Mouse (Mus musculus) midbrain, embryonic 16.5 days (tissue): ENCODE results near the gene Enox1. TPM values are rescaled to one million over a fixed set of nuclear protein-coding genes. Genes with fewer than 3 reads are reported as not detected.
"Not testable (repeated sequence)": the region's sequence is repeated elsewhere in the genome, so short reads cannot be mapped to it uniquely, and the experiment has no call there.

ENCODE experiments used
- ATAC-seq: fragments of 200-750 bp; cut with Nextera tagmentation; 2 replicates; pipeline ENCODE4 v1.8.0; 2017; ENCODE audit warnings: moderate TSS enrichment
- H3K27ac ChIP-seq: fragments of 300-500 bp; sonication (generic); 2 replicates; pipeline ENCODE4 v1.5.1; 2014; ENCODE audit warnings: mild to moderate bottlenecking, low read length, mixed read lengths
- H3K27me3 ChIP-seq: fragments of 300-500 bp; sonication (generic); 2 replicates; pipeline ENCODE4 v1.6.1; 2014; ENCODE audit warnings: low read depth, low read length, mixed read lengths; ENCODE audit not compliant: control insufficient read depth, insufficient read depth
- H3K36me3 ChIP-seq: fragments of 300-500 bp; sonication (generic); 2 replicates; pipeline ENCODE4 v1.6.1; 2014; ENCODE audit warnings: mild to moderate bottlenecking, low read length, moderate library complexity, mixed read lengths; ENCODE audit not compliant: control insufficient read depth, insufficient read depth
- H3K4me1 ChIP-seq: fragments of 300-500 bp; sonication (generic); 2 replicates; pipeline ENCODE4 v1.6.1; 2014; ENCODE audit warnings: mild to moderate bottlenecking, low read length, mixed read lengths; ENCODE audit not compliant: control insufficient read depth, insufficient read depth
- H3K4me2 ChIP-seq: fragments of 300-500 bp; sonication (generic); 2 replicates; pipeline ENCODE4 v1.6.1; 2014; ENCODE audit warnings: mild to moderate bottlenecking, low read length, mixed read lengths
- H3K4me3 ChIP-seq: fragments of 300-500 bp; sonication (generic); 2 replicates; pipeline ENCODE4 v1.5.1; 2014; ENCODE audit warnings: low read depth, mild to moderate bottlenecking, low read length, moderate library complexity, mixed read lengths
- H3K9ac ChIP-seq: fragments of 300-500 bp; sonication (generic); 2 replicates; pipeline ENCODE4 v1.6.1; 2014; ENCODE audit warnings: low read depth, low read length, mixed read lengths
- H3K9me3 ChIP-seq: fragments of 300-500 bp; sonication (generic); replicated peaks from 2 replicates; pipeline ENCODE4 v1.6.1; 2014; ENCODE audit warnings: mild to moderate bottlenecking, low read length, mixed read lengths; ENCODE audit not compliant: control insufficient read depth, poor library complexity, severe bottlenecking
- WGBS: fragments of 180-500 bp; shearing (Covaris S2); extraction: QIAGEN DNeasy Blood & Tissue Kit; methylation state at CpG from one replicate; pipeline ENCODE4 v1.1.7; 2014; 5-methylcytosine and 5-hydroxymethylcytosine counted together
- polyA plus RNA-seq: library from polyadenylated mRNA; unstranded; fragments of >200 nt; fragmentation: Nextera tagmentation; extraction: Ambion mirVana; gene quantifications from 2 replicates; pipeline ENCODE4 v1.2.1, GENCODE M21; 2015

Enox1 gene
- 42.4 and 42.8 TPM in 2 replicates for polyA plus RNA-seq

DNA sequence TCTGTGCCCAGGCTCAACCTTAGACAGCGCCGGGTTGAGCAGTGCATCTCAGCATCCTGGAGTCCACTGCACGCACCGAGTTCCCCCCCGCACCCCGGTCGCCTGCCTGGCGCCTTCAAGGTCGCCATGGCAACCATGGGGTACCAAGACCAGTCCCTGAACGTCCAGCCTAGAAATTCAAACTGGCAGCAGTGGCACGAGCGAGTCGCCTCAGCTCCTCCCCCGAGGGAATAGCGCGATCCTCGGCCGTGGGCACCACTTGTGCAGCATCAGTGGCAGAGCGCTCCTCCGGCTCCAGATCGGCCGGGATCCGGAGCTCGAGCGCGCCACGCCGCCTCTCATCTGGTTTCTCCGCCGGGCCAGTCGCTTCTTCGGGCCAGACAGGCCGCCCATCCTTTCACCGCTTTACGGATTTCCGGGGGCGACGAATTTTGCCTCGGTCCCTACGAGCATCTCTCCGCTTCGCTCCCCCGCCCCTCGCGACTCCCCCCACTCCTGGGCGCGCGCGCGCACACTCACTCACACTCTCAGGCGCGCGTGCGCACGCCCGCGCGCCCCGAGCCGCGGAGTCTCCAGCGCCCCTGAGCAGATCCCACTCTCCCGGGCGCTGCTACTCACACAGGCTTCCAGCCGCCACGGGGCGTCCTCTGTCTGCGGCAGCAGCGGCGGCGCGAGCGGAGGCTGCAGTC is at the start of gene Enox1:
Gene Enox1, plus strand, starts transcription at position 542 of the 689 bp plus-strand sequence.
- Histone ChIP-seq H3K4me1 (peaks cover 40% of the 10 kb centered on the region), H3K4me3 (peak within 1 kb of the TSS; percentile 98), H3K27ac (peak within 1 kb of the TSS; percentile 95), H3K9me3 (no peaks in the 10 kb centered on the region), H3K27me3 (no peaks in the 10 kb centered on the region), H3K36me3 (no peaks in the 10 kb centered on the region), H3K4me2 (peak within 1 kb of the TSS; percentile 63), H3K9ac (peak within 1 kb of the TSS; percentile 99)
- under 1% methylated on average over 64 of the region's 73 CpGs for WGBS
- peak; percentile 91 for ATAC-seq

GRCm38 (mm10) chr14:77110622-77111021 is 45.9 kb upstream of the Enox1 start:
- not testable (repeated sequence) for H3K9ac ChIP-seq, ATAC-seq, H3K36me3 ChIP-seq, H3K9me3 ChIP-seq, H3K4me1 ChIP-seq, H3K4me3 ChIP-seq, H3K27ac ChIP-seq, H3K27me3 ChIP-seq, H3K4me2 ChIP-seq
- WGBS: 64% methylated on average over 5 of the region's 5 CpGs

GRCm38 (mm10) chr14:77130612-77131011 is 26.0 kb upstream of the Enox1 start:
- Histone ChIP-seq H3K9me3 (no peaks in the 10 kb centered on the region), H3K4me1 (no peaks in the 10 kb centered on the region), H3K36me3 (no peaks in the 10 kb centered on the region), H3K4me2 (no peak overlapping the region), H3K9ac (no peak overlapping the region), H3K27me3 (no peaks in the 10 kb centered on the region), H3K4me3 (no peak overlapping the region), H3K27ac (no peak overlapping the region)
- WGBS: 93% methylated on average over 5 of the region's 5 CpGs
- ATAC-seq: no peak

DNA sequence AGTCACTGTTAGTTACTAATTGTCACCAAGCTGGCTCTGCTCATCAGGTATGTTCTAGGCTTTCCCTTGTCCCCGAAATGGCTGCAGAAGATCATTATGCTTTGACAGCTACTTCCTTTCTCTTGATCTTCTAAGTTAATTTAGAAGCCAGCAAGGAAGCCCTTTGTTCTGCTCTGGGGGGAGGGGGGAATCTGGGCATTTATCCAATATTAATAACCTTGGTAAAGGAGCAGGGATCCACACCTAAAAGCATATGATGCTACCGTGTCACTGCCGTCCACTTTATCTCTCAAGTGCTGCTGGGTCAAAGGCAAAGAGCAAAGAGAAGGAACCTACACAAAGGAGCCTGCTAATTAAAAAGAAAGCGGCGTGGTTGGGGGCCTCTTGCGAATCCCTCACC is 19.6 kb upstream of the Enox1 start:
- no peaks in the 10 kb centered on the region for H3K9me3 ChIP-seq
- H3K4me2 ChIP-seq: no peak overlapping the region
- H3K4me3 ChIP-seq: no peak overlapping the region
- 36% methylated on average over 6 of the region's 6 CpGs for WGBS
- H3K27ac ChIP-seq: no peak overlapping the region
- H3K9ac ChIP-seq: no peak overlapping the region
- H3K27me3 ChIP-seq: no peaks in the 10 kb centered on the region
- no peak for ATAC-seq
- no peaks in the 10 kb centered on the region for H3K36me3 ChIP-seq
- H3K4me1 ChIP-seq: peaks cover under 1% of the 10 kb centered on the region; the same call in 1 of the 2 replicates

DNA sequence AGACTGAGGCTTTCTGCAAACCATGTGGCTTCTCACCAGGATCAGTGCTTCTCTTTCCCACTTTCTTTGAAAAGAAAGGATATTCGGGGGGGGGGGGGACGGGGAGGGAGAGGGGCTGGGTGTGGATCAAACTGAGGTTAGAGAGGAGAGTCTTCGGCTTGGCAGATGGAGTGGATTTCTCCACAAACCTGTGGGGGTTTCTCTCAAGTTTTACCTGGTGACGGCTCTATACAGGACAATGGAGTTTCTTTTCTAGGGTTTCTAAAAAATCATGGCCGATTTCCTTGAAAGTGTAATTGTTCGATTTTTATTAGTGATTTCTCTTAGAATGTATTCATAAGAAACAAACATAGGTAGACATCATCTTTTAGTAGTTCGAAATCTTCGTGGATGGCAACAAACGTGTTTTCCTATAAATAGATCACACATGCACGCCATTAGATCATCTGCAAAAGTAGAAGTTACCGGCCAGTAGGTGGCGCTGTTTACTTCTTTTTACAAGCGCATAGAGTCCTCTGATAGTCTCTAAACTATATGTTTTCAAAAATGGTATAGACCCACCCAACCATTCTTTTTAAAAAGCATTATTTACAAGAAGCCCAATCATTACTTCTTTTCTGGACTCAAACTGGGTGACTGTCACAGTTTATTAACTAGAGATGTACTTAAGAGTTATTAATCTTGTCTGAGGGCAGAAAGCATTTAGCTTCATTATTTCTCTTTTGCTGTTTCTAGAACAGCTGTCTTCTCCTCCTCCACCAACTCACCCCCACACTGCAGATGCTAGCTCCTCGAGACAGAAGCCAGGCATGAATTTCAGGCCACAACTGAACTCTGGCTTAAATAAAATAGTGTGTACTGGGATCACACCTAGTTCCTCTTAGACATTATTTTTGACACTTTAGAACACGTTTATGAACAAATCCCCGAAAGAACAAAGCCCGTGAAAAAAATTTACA is 15.0 kb upstream of the Enox1 start:
- H3K9ac ChIP-seq: no peak overlapping the region
- peaks cover 4% of the 10 kb centered on the region; the same call in 1 of the 2 replicates for H3K4me1 ChIP-seq
- 19% methylated on average over 15 of the region's 17 CpGs for WGBS
- no peak overlapping the region for H3K4me3 ChIP-seq
- peak; percentile 92 for ATAC-seq
- H3K9me3 ChIP-seq: no peaks in the 10 kb centered on the region
- H3K27me3 ChIP-seq: no peaks in the 10 kb centered on the region
- no peak overlapping the region for H3K4me2 ChIP-seq
- H3K27ac ChIP-seq: 0 out of 2 replicates have a peak overlapping the region, but pooled peaks have one; percentile 31
- no peaks in the 10 kb centered on the region for H3K36me3 ChIP-seq

DNA sequence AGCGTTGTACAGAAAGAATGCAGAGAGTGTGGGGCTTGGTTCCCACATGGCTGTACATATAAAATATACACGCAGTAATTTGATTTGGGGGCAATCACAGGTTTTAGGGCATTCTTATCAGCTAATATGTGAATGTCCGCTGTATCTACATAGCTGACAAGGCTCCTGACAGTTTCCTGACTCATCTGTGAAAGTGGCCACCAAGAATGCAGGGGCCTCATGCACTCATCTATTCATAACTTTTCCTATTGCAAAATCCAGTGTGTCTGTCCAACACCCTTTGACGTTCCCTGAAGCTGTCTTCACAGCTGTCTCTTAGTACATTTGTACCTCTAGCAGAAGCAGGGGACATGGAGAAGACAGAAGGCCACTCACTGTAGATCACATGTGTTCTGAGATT is 11.5 kb upstream of the Enox1 start:
- Histone ChIP-seq H3K4me1 (peaks cover 4% of the 10 kb centered on the region; the same call in 1 of the 2 replicates), H3K9ac (no peak overlapping the region), H3K27ac (no peak overlapping the region), H3K4me2 (no peak overlapping the region), H3K27me3 (no peaks in the 10 kb centered on the region), H3K9me3 (no peaks in the 10 kb centered on the region), H3K4me3 (no peak overlapping the region), H3K36me3 (no peaks in the 10 kb centered on the region)
- WGBS: 87% methylated on average over 4 of the region's 4 CpGs
- no peak for ATAC-seq

DNA sequence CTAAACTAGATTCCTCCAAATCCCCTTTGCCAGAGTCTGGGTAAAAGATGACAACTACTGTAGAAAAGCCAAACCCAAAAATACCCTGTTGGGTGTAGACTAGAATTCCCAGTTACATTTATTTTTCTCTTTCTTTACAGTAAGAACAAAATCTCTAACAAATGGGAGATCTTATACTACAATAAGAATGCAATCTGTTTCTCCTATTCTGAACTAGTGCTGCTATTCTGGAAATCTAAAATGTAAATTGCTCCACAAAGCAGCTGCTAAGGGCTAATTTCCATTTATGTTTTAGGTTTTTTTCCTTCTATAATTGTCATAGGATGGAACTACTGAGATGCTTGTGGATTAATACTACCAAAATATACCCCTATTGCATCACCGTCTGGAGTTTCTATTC is 8.9 kb upstream of the Enox1 start:
- H3K9ac ChIP-seq: no peak overlapping the region
- WGBS: 100% methylated on average over 1 of the region's 1 CpGs
- no peak overlapping the region for H3K4me2 ChIP-seq
- no peak for ATAC-seq
- H3K36me3 ChIP-seq: no peaks in the 10 kb centered on the region
- no peak overlapping the region for H3K4me3 ChIP-seq
- no peaks in the 10 kb centered on the region for H3K9me3 ChIP-seq
- no peaks in the 10 kb centered on the region for H3K4me1 ChIP-seq
- no peak overlapping the region for H3K27ac ChIP-seq
- no peaks in the 10 kb centered on the region for H3K27me3 ChIP-seq

- 68% methylated on average over 6 of the region's 6 CpGs for WGBS
- no peaks in the 10 kb centered on the region for H3K27me3 ChIP-seq
- no peak overlapping the region for H3K4me3 ChIP-seq
- no peak for ATAC-seq
- H3K36me3 ChIP-seq: no peaks in the 10 kb centered on the region
- H3K4me1 ChIP-seq: peaks cover 5% of the 10 kb centered on the region
- no peak overlapping the region for H3K9ac ChIP-seq
- no peak overlapping the region for H3K27ac ChIP-seq
- no peak overlapping the region for H3K4me2 ChIP-seq
- H3K9me3 ChIP-seq: no peaks in the 10 kb centered on the region
Measured at GRCm38 (mm10) chr14:77150556-77150955, 6.0 kb upstream of the Enox1 start.

DNA sequence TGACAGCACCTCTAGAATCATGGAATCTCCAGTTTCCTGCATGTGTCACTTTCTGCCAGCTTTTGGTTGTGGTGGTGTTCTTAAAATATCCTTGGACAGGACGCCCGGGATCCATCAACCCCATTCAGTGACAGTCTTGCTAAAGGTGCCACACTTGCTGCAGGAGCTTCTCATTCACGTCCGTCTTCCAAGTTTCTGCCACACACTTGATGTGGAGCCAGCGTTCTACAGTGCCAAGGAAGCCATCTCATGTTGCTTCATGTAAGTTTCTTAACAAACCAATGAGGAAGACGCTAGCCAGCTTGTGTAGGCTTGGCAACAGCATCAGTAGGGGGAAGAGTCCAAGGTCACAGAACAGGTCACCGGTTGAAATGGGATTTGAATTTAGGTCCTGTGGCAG is 5.1 kb upstream of the Enox1 start:
- H3K36me3 ChIP-seq: no peaks in the 10 kb centered on the region
- no peaks in the 10 kb centered on the region for H3K27me3 ChIP-seq
- peaks cover 9% of the 10 kb centered on the region for H3K4me1 ChIP-seq
- H3K4me3 ChIP-seq: no peak overlapping the region
- no peak overlapping the region for H3K4me2 ChIP-seq
- H3K9ac ChIP-seq: no peak overlapping the region
- no peak for ATAC-seq
- 93% methylated on average over 7 of the region's 7 CpGs for WGBS
- no peak overlapping the region for H3K27ac ChIP-seq
- no peaks in the 10 kb centered on the region for H3K9me3 ChIP-seq
